Mouse (Mus musculus) spleen, adult 2 months (tissue): ENCODE measurements around the gene Mrto4.

Experiments
- CTCF ChIP-seq: fragments of 200-500 bp; IDR thresholded peaks from 2 replicates; pipeline ENCODE4 v1.5.1; 2011; ENCODE audit warnings: mild to moderate bottlenecking, inconsistent platforms; ENCODE audit not compliant: insufficient read depth, insufficient read length, insufficient replicate concordance; ENCODE audit errors: extremely low read depth
- POLR2A ChIP-seq: fragments of 200-500 bp; IDR thresholded peaks from 2 replicates; pipeline ENCODE4 v1.6.1; 2011; ENCODE audit warnings: low read depth, low read length, inconsistent platforms

GRCm38 (mm10) chr4:139381452-139381845 lies 29.1 kb upstream of the Mrto4 start:
- TF ChIP-seq POLR2A, result no peak
- TF ChIP-seq CTCF, result no peak
